Mouse (Mus musculus) hindbrain, embryonic 16.5 days (tissue): ENCODE data around the gene Sash3. TPM values are rescaled to one million over a fixed set of nuclear protein-coding genes. Genes with fewer than 3 reads are reported as not detected.
A peak's percentile ranks its signal among the peaks of the same experiment; 100 is the strongest.
"Not testable (repeated sequence)": the region's sequence is repeated elsewhere in the genome, so short reads cannot be mapped to it uniquely, and the experiment has no call there.

Experiments
- ATAC-seq: fragments of 200-750 bp; cut with Nextera tagmentation; 2 replicates; pipeline ENCODE4 v1.8.0; 2017; ENCODE audit warnings: moderate TSS enrichment, moderate library complexity
- H3K27ac ChIP-seq: fragments of 300-500 bp; sonication (generic); 2 replicates; pipeline ENCODE4 v1.5.1; 2014; ENCODE audit warnings: low read depth, mild to moderate bottlenecking, control low read depth, low read length, moderate library complexity
- H3K27me3 ChIP-seq: fragments of 300-500 bp; sonication (generic); replicated peaks from 2 replicates; pipeline ENCODE4 v1.6.1; 2014; ENCODE audit warnings: low read length; ENCODE audit not compliant: control insufficient read depth, insufficient read depth
- H3K36me3 ChIP-seq: fragments of 300-500 bp; sonication (generic); 2 replicates; pipeline ENCODE4 v1.6.1; 2014; ENCODE audit warnings: mild to moderate bottlenecking, low read length, moderate library complexity, mixed read lengths; ENCODE audit not compliant: control insufficient read depth, insufficient read depth
- H3K4me1 ChIP-seq: fragments of 300-500 bp; sonication (generic); 2 replicates; pipeline ENCODE4 v1.6.1; 2014; ENCODE audit warnings: low read depth, low read length; ENCODE audit not compliant: control insufficient read depth, insufficient read depth
- H3K4me2 ChIP-seq: fragments of 300-500 bp; sonication (generic); 2 replicates; pipeline ENCODE4 v1.6.1; 2014; ENCODE audit warnings: mild to moderate bottlenecking, low read length, control low read depth, moderate library complexity
- H3K4me3 ChIP-seq: fragments of 300-500 bp; sonication (generic); 2 replicates; pipeline ENCODE4 v1.5.1; 2014; ENCODE audit warnings: mild to moderate bottlenecking, low read length, control low read depth, moderate library complexity
- H3K9ac ChIP-seq: fragments of 300-500 bp; sonication (generic); 2 replicates; pipeline ENCODE4 v1.6.1; 2014; ENCODE audit warnings: low read depth, mild to moderate bottlenecking, control low read depth, low read length, moderate library complexity
- H3K9me3 ChIP-seq: fragments of 300-500 bp; sonication (generic); 2 replicates; pipeline ENCODE4 v1.6.1; 2014; ENCODE audit warnings: mild to moderate bottlenecking, low read length, moderate library complexity; ENCODE audit not compliant: control insufficient read depth
- WGBS: fragments of 180-500 bp; shearing (Covaris S2); extraction: QIAGEN DNeasy Blood & Tissue Kit; methylation state at CpG from one replicate; pipeline ENCODE4 v1.1.7; 2014; 5-methylcytosine and 5-hydroxymethylcytosine counted together
- polyA plus RNA-seq: library from polyadenylated mRNA; unstranded; fragments of >200 nt; fragmentation: Nextera tagmentation; extraction: Ambion mirVana; gene quantifications from 2 replicates; pipeline ENCODE4 v1.2.1, GENCODE M21; 2015

The Sash3 gene
- polyA plus RNA-seq, 1 experiment from 2014 or later, result 1.2 TPM

DNA sequence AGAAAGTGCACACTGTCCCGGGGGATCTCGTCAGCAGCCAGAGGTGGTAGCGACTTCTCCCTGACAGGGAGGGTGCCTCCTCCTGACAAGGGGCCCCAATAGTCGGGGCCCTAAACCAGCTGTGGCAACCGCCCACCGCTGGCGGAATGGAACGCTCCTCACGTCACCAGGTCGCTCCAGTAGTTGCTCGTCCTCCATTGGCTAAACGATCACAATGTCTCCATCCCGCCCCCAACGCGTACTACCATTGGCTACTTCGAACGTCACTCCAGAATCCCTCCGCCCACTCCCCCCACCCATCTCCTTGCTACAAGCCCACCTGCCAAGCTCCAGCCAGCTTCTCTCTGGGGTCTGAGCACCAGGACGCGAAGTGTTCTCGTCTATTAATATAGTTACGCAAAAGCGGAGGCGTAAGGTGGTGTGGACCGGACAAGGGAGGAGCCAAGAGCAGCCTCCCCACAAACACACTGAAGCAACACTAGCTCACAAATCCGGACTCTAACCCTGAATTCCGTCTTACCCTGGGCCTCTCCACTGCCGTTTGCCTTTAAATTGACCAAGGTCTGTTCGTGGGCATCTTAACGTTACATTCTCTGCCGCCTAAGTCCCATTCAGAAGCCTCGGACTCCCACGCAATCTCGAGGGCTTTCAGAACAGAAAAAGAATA, 62.4 kb downstream of the Sash3 start, which contains the start of gene Zdhhc9:
Gene Zdhhc9 (minus strand): TSS at position 360 of the 667 bp plus-strand sequence.
- H3K27ac ChIP-seq, result peak within 1 kb of the TSS; percentile 81
- peak; percentile 98 for ATAC-seq
- WGBS, result 28% methylated on average over 33 of the region's 34 CpGs
- H3K4me1 ChIP-seq, result no peaks in the 10 kb centered on the region; the same call in 1 of the 2 replicates
- peak within 1 kb of the TSS; percentile 60 for H3K4me3 ChIP-seq
- no peaks in the 10 kb centered on the region for H3K27me3 ChIP-seq
- H3K36me3 ChIP-seq, result no peaks in the 10 kb centered on the region
- H3K9ac ChIP-seq, result peak within 1 kb of the TSS; percentile 74
- H3K4me2 ChIP-seq, result peak within 1 kb of the TSS; percentile 61
- no peaks in the 10 kb centered on the region for H3K9me3 ChIP-seq

DNA sequence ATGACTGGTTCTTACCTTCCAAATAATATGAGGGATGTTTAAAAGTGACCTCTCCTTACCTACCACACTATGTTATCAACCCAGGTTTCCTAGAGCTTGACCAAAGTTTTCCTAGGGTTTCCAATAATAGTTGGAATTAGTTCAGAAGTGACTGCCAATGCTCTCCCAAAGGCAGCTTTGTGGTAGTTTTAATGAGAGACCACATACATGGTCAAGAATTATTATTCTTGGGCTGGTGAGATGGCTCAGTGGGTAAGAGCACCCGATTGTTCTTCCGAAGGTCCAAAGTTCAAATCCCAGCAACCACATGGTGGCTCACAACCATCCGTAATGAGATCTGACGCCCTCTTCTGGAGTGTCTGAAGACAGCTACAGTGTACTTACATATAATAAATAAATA, 63.5 kb downstream of the Sash3 start:
- H3K4me3 ChIP-seq, H3K4me1 ChIP-seq, H3K27ac ChIP-seq, H3K36me3 ChIP-seq, ATAC-seq, H3K4me2 ChIP-seq, H3K27me3 ChIP-seq, H3K9ac ChIP-seq, H3K9me3 ChIP-seq: not testable (repeated sequence)
- WGBS, result 88% methylated on average over 2 of the region's 4 CpGs

Other genes with a start within 250 kb of the Sash3 start
- gene Ocrl, start 234.0 kb upstream of the Sash3 start, polyA plus RNA-seq, result 30.8 and 33.9 TPM in 2 replicates
- gene Apln, start 111.6 kb upstream of the Sash3 start, polyA plus RNA-seq, result 4.7 and 5.0 TPM in 2 replicates
- 0.76 and 1.1 TPM in 2 replicates for gene Xpnpep2, start 37.7 kb upstream of the Sash3 start, polyA plus RNA-seq
- 6.6 and 9.1 TPM in 2 replicates for gene Zdhhc9, start 62.4 kb downstream of the Sash3 start, polyA plus RNA-seq
- 11.8 and 13.2 TPM in 2 replicates for gene Utp14a, start 110.4 kb downstream of the Sash3 start, polyA plus RNA-seq
- gene Bcorl1, start 194.9 kb downstream of the Sash3 start, polyA plus RNA-seq, result 6.8 and 7.3 TPM in 2 replicates